Mouse (Mus musculus) layer of hippocampus, adult 9-10 months (tissue): ENCODE results near the gene Slc18b1.

ENCODE experiments used
- DNase-seq: peaks from one replicate; pipeline ENCODE4 v3.0.0; 2022; ENCODE audit warnings: low spot score

Slc18b1 gene

GRCm38 (mm10) chr10:23806201-23806600, 9.4 kb downstream of the Slc18b1 start:
- DNase-seq = no peak

GRCm38 (mm10) chr10:23811635-23812437, 15.1 kb downstream of the Slc18b1 start:
- DNase-seq = peak; percentile 41

- DNase-seq = no peak
Observed at GRCm38 (mm10) chr10:23812438-23812759, 15.6 kb downstream of the Slc18b1 start.

DNA sequence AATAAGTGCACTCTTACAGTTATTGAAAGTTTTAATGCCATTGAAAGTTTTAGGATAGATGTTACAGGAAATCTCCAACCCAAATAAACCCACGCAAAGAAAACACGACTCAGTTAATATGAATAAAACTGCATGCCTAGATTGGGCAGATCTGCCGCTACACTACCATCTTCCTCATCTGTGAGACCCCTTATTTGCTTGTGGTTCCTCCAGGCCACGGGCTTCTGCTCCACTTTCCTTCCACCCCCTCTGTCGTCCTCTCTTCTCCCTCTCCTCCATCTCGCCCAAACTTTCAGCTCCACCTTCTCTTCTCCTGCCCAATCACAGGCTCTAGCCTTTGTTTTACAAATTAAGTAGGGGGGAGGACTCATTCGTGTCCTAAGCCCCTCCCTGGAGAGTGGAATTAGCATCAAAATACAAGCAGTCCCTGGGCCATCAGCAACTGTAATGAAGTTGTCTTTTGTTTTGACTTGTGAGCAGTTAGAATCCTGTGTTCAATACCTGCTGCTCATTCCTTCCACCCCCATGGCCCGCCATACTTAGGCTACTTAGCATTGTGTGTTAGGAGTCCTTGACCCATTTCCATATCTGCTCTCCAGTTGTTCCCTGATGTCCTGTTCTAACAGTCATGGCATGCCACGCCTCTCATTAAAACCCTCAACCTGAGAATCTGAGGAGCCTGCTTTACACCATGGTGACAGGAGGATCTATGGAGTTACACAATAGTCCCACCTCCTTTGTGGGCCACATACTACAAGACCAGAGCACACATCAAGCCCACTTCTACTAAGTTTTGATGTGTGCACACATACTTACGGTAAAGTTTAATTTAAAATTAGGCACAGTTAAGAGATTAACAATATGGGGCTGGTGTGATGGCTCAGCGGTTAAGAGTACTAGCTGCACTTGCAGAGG, 16.3 kb downstream of the Slc18b1 start:
- DNase-seq = no peak

- peak; percentile 77 for DNase-seq
Observed at GRCm38 (mm10) chr10:23815168-23815567, 18.4 kb downstream of the Slc18b1 start.

DNA sequence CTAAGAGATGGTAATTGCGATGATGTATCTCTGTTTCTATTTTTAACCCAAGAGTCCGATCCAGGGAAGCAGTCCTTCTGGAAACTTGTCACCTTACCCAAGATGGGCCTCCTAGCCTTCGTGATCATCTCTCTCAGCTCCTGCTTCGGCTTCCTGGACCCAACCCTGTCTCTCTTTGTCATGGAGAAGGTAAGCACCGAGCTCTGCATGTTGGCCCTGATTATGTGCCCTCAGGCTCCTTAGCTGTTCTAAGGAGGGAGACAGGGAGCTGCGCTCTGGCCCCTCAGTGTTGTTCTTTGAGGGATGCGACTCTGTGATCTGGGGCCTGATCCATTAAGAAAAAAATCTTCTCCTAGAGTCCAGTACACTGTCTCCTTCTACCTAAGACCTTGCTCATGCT, 19.5 kb downstream of the Slc18b1 start:
- no peak for DNase-seq

DNA sequence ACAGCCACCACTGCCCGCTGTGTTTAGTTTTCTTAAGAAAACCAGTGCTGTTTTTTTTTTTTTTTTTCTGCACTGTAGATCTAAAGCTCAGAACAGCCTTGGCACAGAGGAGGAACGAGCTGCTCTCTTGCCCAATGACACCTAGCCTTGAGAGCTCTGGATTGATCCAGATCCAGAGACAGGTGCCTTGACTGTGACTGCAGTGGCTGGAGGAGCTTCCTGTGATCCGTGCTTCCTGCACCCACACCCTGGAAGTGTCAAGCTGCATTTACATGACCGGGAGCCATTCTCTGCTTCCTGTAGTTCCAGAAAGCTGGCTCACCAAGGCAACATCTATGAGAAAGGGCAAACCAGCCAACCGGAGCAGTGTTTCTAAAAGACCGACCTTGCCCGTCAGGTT, 29.7 kb downstream of the Slc18b1 start:
- DNase-seq = no peak

GRCm38 (mm10) chr10:23836003-23836964, 39.5 kb downstream of the Slc18b1 start:
- no peak for DNase-seq

- DNase-seq = no peak
Observed at GRCm38 (mm10) chr10:23837115-23837514, 40.3 kb downstream of the Slc18b1 start.

GRCm38 (mm10) chr10:23838910-23839309, 42.1 kb downstream of the Slc18b1 start:
- no peak for DNase-seq

DNA sequence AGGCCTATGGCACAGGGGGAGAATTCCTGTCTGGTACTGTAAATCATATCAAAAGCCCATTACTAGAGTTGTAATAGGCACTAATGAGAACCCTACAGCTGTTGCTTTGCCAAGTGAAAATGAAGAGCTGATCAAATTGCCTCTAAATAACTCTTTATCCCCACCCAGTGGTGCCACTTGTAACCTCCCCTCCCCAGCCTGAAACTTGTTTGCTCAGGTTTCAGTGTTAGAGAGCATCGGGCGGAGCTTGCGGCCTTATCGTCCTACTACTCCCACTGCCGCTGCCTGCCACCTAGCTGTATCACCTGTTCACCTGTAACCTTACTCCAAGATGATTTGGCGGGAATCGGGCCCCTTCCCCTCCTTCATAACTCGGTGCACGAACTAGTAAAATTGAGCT, 42.6 kb downstream of the Slc18b1 start:
- no peak for DNase-seq

GRCm38 (mm10) chr10:23840496-23840895, 43.7 kb downstream of the Slc18b1 start:
- DNase-seq = no peak

- no peak for DNase-seq
Observed at GRCm38 (mm10) chr10:23851228-23851912, 54.6 kb downstream of the Slc18b1 start, which contains the start of gene Vnn3. Vnn3 (plus strand) TSS chr10:23851462.

GRCm38 (mm10) chr10:23852096-23852495, 55.3 kb downstream of the Slc18b1 start:
- DNase-seq = no peak

GRCm38 (mm10) chr10:23864362-23865312, 67.9 kb downstream of the Slc18b1 start:
- no peak for DNase-seq
